Mouse (Mus musculus) left cerebral cortex, adult 2 months (tissue): ENCODE results near the gene Slc30a5. TPM values are rescaled to one million over a fixed set of nuclear protein-coding genes. Genes with fewer than 3 reads are reported as not detected.
"Not testable (repeated sequence)": the region's sequence is repeated elsewhere in the genome, so short reads cannot be mapped to it uniquely, and the experiment has no call there.

Source experiments
- DNase-seq, 2 experiments: peaks; one replicate each; pipeline ENCODE4 v3.0.0; 2021 to 2022; ENCODE audit warnings: low spot score in 2 of 2, mixed read lengths in 1 of 2; ENCODE audit errors: extremely low spot score in 1 of 2
- H3K27ac ChIP-seq: fragments of 200-600 bp; 2 replicates; pipeline ENCODE4 v1.8.1; 2022
- H3K4me3 ChIP-seq: fragments of 200-600 bp; 2 replicates; pipeline ENCODE4 v1.8.1; 2022
- CTCF ChIP-seq: fragments of 200-600 bp; IDR thresholded peaks from 2 replicates; pipeline ENCODE4 v1.8.1; 2022; ENCODE audit warnings: antibody characterized with exemption, mild to moderate bottlenecking, moderate library complexity
- intact Hi-C: fragments of 180-260 bp; cut with DNase I; formaldehyde crosslinking; loops from one replicate; pipeline ENCODE4 v1.15.1; 2025
- total RNA-seq, 2 experiments: library from RNA; stranded (reverse); gene quantifications; 2 replicates each; pipeline ENCODE4 v1.2.3; 2021

Slc30a5 gene
- total RNA-seq, 2 experiments from 2014 or later: 38.2 to 47.0 TPM

DNA sequence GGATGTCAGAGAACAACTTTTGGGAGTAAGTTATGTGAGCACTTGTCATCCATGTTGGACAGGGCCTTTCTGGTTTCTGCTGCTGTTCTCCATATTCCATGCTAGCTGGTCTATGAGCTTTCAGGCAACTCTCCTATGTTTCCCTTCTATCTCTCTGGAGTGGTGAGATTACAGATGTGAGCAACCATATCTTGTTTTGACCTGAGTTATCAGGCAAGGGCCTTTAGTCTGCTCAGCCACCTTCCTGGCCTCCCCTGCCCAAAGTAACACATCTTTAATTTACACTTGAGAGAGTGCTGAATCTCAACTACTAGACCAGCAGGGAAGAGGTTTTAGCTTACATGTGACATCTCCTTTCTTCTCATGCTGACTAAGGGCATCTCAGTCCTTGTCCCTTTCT lies 32.5 kb upstream of the Slc30a5 start:
- H3K27ac ChIP-seq: no peak overlapping the region
- intact Hi-C loops: no loop called here
- H3K4me3 ChIP-seq: no peak overlapping the region
- TF ChIP-seq CTCF: no peak
- no peak for DNase-seq

DNA sequence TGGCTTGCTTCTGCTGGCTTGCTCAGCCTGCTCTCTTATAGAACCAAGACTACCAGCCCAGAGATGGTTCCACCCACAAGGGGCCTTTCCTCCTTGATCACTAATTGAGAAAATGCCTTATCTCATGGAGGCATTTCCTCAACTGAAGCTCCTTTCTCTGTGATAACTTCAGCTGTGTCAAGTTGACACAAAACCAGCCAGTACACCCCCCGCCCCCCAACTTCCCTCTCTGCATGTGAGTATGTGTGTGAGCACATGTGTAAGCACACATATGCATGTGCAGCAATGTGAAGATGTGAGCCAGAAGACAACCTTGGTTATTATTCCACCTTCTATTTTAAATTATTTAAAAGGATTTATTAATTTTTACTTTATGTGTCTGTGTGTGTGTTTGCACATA lies 30.7 kb upstream of the Slc30a5 start:
- H3K4me3 ChIP-seq, intact Hi-C loops: not testable (repeated sequence)

GRCm38 (mm10) chr13:100859117-100859516 lies 25.9 kb upstream of the Slc30a5 start:
- Histone ChIP-seq H3K4me3 (no peak overlapping the region), H3K27ac (no peak overlapping the region)
- TF ChIP-seq CTCF: no peak
- no peak for DNase-seq
- intact Hi-C loops: no loop called here

More for the DNA sequence above, 30.7 kb upstream of the Slc30a5 start:
- DNase-seq, H3K27ac ChIP-seq: not testable (repeated sequence)

DNA sequence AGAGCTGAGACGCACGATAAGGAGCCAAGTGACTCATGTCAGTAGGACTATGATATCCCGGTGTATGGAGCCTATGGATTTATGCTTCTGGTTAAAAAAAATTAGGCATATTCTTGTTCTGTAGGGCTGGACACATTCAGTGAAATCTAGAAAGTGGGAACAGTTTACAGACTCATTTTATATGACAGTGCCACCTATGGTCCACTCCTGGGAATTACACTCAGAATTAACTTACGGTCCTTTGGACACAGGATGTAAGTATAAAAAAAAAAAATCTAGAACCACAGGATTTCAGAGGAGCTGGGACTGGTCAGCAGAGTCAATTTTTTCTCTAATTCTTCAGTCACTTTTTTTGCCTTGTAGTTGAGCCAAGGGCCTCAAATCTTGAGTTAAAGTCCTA lies 20.9 kb upstream of the Slc30a5 start:
- H3K4me3 ChIP-seq: no peak overlapping the region
- intact Hi-C loops: no loop called here
- H3K27ac ChIP-seq: no peak overlapping the region
- peak; percentile 65 for TF ChIP-seq CTCF
- no peak for DNase-seq

DNA sequence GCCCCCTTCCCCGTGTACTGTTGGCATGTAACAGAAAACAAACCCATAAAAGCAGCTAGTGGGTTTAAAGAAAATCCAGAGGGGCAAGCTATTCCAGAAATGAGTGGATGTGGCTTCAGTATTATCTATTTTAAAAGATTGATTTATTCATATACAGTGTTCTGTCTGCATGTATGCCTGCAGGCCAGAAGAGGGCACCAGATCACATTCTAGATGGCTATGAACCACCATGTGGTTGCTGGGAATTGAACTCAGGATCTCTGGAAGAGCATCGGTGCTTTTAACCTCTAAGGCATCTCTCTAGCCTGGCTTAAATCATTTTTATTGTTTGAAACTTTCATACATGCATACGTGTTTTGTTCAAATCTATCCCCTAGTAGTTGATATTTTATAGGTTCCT lies 19.9 kb upstream of the Slc30a5 start:
- no peak overlapping the region for H3K27ac ChIP-seq
- intact Hi-C loops: no loop called here
- DNase-seq: no peak
- TF ChIP-seq CTCF: peak; percentile 41
- H3K4me3 ChIP-seq: no peak overlapping the region

DNA sequence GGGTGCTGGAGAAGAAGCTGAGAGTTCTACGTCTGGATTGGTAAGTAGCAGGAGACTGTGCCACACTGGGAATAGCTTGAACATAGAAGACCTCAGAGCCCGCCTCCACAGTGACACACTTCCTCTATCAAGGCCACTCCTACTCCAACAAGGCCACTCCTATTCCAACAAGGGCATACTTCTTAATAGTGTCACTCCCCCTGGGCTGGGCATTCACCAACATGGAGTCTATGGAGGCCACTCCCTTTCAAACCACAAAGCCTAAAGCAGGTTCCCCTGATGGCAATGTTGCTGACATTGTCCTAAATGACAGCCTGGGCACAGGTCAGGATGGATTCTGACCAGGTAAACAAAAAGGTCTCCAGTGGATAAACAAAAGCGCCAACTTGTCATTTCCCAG lies 15.9 kb upstream of the Slc30a5 start:
- TF ChIP-seq CTCF: no peak
- Histone ChIP-seq H3K27ac (no peak overlapping the region), H3K4me3 (no peak overlapping the region)
- intact Hi-C loops: loop anchor here (5.0 kb wide), 2 partner anchors 868 to 1803 kb away; no protein-coding TSS in a partner anchor
- no peak for DNase-seq

DNA sequence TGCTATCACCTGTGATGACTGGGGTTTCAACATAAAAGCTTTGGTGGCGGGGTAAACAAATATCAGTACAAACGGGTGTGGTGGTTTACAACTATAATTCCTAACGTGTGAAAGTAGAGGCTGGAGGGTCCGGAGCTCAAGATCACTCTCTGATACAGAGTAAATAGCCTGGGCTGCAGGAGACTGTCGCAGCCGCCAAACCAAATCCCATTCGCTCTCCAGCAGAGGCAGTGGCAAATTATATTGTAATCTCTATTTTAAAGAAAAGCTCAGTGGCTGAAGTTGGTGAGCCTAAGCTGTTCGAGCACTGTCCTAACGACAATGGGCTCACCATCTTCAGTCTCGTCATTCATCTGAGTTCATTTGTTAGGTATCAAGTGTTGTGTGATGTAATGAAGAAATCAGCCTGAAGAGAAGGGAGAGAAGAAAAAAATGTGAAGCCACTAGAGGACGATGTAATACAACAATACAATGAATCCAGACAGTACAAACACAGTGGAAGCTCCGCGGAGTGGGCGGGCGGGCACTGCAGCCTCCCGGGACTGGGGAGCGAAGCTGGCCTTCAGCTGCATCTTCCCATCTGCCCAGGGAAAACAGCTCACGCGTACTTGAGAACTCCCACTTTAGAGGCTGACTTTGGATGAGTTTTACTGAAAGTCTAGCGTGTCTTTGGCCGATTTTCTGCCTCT lies 13.8 kb upstream of the Slc30a5 start:
- intact Hi-C loops: loop anchor here (2.0 to 5.0 kb wide), 3 partner anchors 848 to 1805 kb away; no protein-coding TSS in a partner anchor
- TF ChIP-seq CTCF: peak; percentile 72
- peak; percentile 54 to 62 for DNase-seq
- Histone ChIP-seq H3K4me3 (peak overlapping the region; percentile 29), H3K27ac (no peak overlapping the region)

DNA sequence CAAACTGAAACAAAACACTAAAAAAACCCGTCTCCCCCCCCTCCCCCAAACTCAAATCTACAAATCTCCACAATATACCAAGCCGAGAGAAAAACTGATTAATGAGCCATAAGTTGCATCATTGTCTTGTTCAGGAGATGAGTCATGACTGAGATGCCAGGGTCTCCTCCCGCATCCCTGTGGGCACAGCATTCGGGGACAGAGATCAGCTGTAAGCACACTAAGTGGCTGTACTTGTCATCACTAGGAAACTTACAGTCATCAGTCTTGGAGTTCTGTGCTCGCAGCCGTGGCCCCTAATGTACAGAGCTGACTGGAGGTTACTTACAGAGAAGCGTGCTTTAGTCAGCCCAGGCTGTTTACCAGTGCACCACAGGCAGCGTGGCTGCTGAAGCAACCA lies 13.0 kb upstream of the Slc30a5 start:
- intact Hi-C loops: loop anchor here (2.0 to 5.0 kb wide), 3 partner anchors 849 to 1806 kb away; no protein-coding TSS in a partner anchor
- Histone ChIP-seq H3K4me3 (no peak overlapping the region), H3K27ac (no peak overlapping the region)
- no peak for DNase-seq
- TF ChIP-seq CTCF: no peak

- H3K4me3 ChIP-seq: no peak overlapping the region
- intact Hi-C loops: no loop called here
- TF ChIP-seq CTCF: peak; percentile 40
- H3K27ac ChIP-seq: no peak overlapping the region
- DNase-seq: no peak
Measured at GRCm38 (mm10) chr13:100843944-100844343, 10.7 kb upstream of the Slc30a5 start.

GRCm38 (mm10) chr13:100843016-100843725 lies 9.9 kb upstream of the Slc30a5 start:
- Histone ChIP-seq H3K27ac (no peak overlapping the region), H3K4me3 (no peak overlapping the region)
- intact Hi-C loops: no loop called here
- no peak for TF ChIP-seq CTCF
- no peak for DNase-seq

GRCm38 (mm10) chr13:100841741-100842140 lies 8.5 kb upstream of the Slc30a5 start:
- Histone ChIP-seq H3K4me3 (no peak overlapping the region), H3K27ac (no peak overlapping the region)
- DNase-seq: no peak
- TF ChIP-seq CTCF: no peak
- intact Hi-C loops: no loop called here

GRCm38 (mm10) chr13:100834777-100835176 lies 1.6 kb upstream of the Slc30a5 start:
- H3K27ac ChIP-seq: no peak overlapping the region
- DNase-seq: no peak
- no peak for TF ChIP-seq CTCF
- H3K4me3 ChIP-seq: no peak overlapping the region
- intact Hi-C loops: loop anchor here (5.0 kb wide), 1 partner anchor 102 kb away; the partner anchor contains the start of gene Cdk7
